In genomic region chr12:117162180-117162579, GRCm38 (mm10) we compare ENCODE assay signal across 20 mouse cellular contexts.
DNase-seq lines count a peak whose midpoint lies in the region; ATAC-seq lines count a peak whose summit lies in the region.
"Had no signal": no experiment of that assay in that cellular context is flagged by ENCODE, and none has a peak within 500 bp of the region (broad histone marks: within the 10 kb centered on the region; RNA-seq: fewer than 3 reads in every experiment).

No protein-coding gene starts in this region.

- no peaks in the 10 kb centered on the region for H3K9me3 ChIP-seq in forebrain, embryonic 16.5 days (ENCODE audit: control insufficient read depth, low read length)
- H3K9me3 ChIP-seq in forebrain, embryonic 10.5 days: no peaks in the 10 kb centered on the region
- H3K9me3 ChIP-seq in midbrain, embryonic 13.5 days: no peaks in the 10 kb centered on the region
- no peaks in the 10 kb centered on the region for H3K9me3 ChIP-seq in midbrain, embryonic 10.5 days (replicated peaks)
- H3K9me3 ChIP-seq: embryonic facial prominence, embryonic 15.5 days; heart, embryonic 10.5 days; hindbrain, embryonic 13.5 days; intestine, embryonic 15.5 days; kidney, embryonic 15.5 days; limb, embryonic 15.5 days; liver, embryonic 15.5 days; neural tube, embryonic 15.5 days had no signal

- H3K9ac ChIP-seq in forebrain, embryonic 16.5 days (replicated peaks; ENCODE audit: low read depth, low read length): no peak overlapping the region
- peak overlapping the region; percentile 25; the same call in 1 of the 2 replicates for H3K9ac ChIP-seq in midbrain, embryonic 13.5 days (replicated peaks)
- H3K9ac ChIP-seq: embryonic facial prominence, embryonic 15.5 days; hindbrain, embryonic 13.5 days; intestine, embryonic 15.5 days; kidney, embryonic 15.5 days; limb, embryonic 15.5 days; liver, embryonic 15.5 days; neural tube, embryonic 15.5 days had no signal

- H3K4me1 ChIP-seq in forebrain, embryonic 16.5 days (replicated peaks; ENCODE audit: control insufficient read depth, insufficient read depth, low read length): peaks cover 55% of the 10 kb centered on the region
- H3K4me1 ChIP-seq in forebrain, embryonic 10.5 days: peaks cover 90% of the 10 kb centered on the region
- peaks cover 97% of the 10 kb centered on the region for H3K4me1 ChIP-seq in midbrain, embryonic 13.5 days (replicated peaks)
- H3K4me1 ChIP-seq in midbrain, embryonic 10.5 days: peaks cover 96% of the 10 kb centered on the region
- H3K4me1 ChIP-seq: liver, embryonic 15.5 days had no signal

- DNase-seq in forebrain, embryonic 10.5 days (ENCODE audit: extremely low spot score, low spot score): no peak
- no peak for DNase-seq in midbrain, embryonic 10.5 days (ENCODE audit: low spot score)
- DNase-seq in mesoderm, embryonic 11.5 days (ENCODE audit: low read depth, low spot score): peak; percentile 34
- no peak for DNase-seq in gastrocnemius, postnatal 36 days
- no peak for DNase-seq in cerebellum, adult 9-11 months
- DNase-seq in urinary bladder, postnatal 36 days (ENCODE audit: low spot score in 2 of 2): no peak
- DNase-seq: adrenal gland, adult 2 months; cerebellum, postnatal 10 days; thymus, postnatal 36 days had no signal

- peaks cover 25% of the 10 kb centered on the region for H3K27me3 ChIP-seq in forebrain, embryonic 16.5 days (replicated peaks; ENCODE audit: control insufficient read depth, insufficient read depth, low read length)
- peaks cover 99% of the 10 kb centered on the region for H3K27me3 ChIP-seq in forebrain, embryonic 10.5 days (ENCODE audit: poor library complexity, severe bottlenecking)
- H3K27me3 ChIP-seq in midbrain, embryonic 13.5 days: no peaks in the 10 kb centered on the region
- H3K27me3 ChIP-seq in midbrain, embryonic 10.5 days (ENCODE audit: low read depth, poor library complexity, severe bottlenecking): peaks cover 37% of the 10 kb centered on the region; the same call in 1 of the 2 replicates

- intact Hi-C loops in gastrocnemius, postnatal 36 days (cut with DNase I): loop anchor here (10.0 kb wide), 1 partner anchor 1243 kb away; no protein-coding TSS in a partner anchor

- 30% methylated on average over 3 of the region's 3 CpGs for WGBS in forebrain, embryonic 16.5 days
- 90% methylated on average over 3 of the region's 3 CpGs for WGBS in forebrain, embryonic 10.5 days
- 50% methylated on average over 3 of the region's 3 CpGs for WGBS in midbrain, embryonic 13.5 days
- WGBS in midbrain, embryonic 10.5 days: 77% methylated on average over 3 of the region's 3 CpGs

- no peak overlapping the region for H3K4me3 ChIP-seq in forebrain, embryonic 16.5 days (replicated peaks; ENCODE audit: low read length)
- H3K4me3 ChIP-seq in forebrain, embryonic 10.5 days: no peak overlapping the region
- no peak overlapping the region for H3K4me3 ChIP-seq in midbrain, embryonic 13.5 days (replicated peaks)
- no peak overlapping the region for H3K4me3 ChIP-seq in midbrain, embryonic 10.5 days
- H3K4me3 ChIP-seq: embryonic facial prominence, embryonic 15.5 days; heart, embryonic 10.5 days; hindbrain, embryonic 13.5 days; intestine, embryonic 15.5 days; kidney, embryonic 15.5 days; limb, embryonic 15.5 days; liver, embryonic 15.5 days; neural tube, embryonic 15.5 days had no signal

- no peaks in the 10 kb centered on the region for H3K36me3 ChIP-seq in forebrain, embryonic 16.5 days (ENCODE audit: control insufficient read depth, insufficient read depth)
- H3K36me3 ChIP-seq in forebrain, embryonic 10.5 days (replicated peaks): peaks cover 72% of the 10 kb centered on the region
- H3K36me3 ChIP-seq in midbrain, embryonic 13.5 days: peaks cover 27% of the 10 kb centered on the region
- H3K36me3 ChIP-seq in midbrain, embryonic 10.5 days: peaks cover 95% of the 10 kb centered on the region
- H3K36me3 ChIP-seq: embryonic facial prominence, embryonic 15.5 days; heart, embryonic 10.5 days; intestine, embryonic 15.5 days; kidney, embryonic 15.5 days; limb, embryonic 15.5 days; liver, embryonic 15.5 days; neural tube, embryonic 15.5 days had no signal

- peak; percentile 26; the same call in 1 of the 2 replicates for ATAC-seq in forebrain, embryonic 16.5 days
- ATAC-seq in midbrain, embryonic 13.5 days: no peak
- ATAC-seq: intestine, embryonic 15.5 days had no signal

- no peak overlapping the region for H3K27ac ChIP-seq in forebrain, embryonic 16.5 days (ENCODE audit: low read length)
- no peak overlapping the region for H3K27ac ChIP-seq in forebrain, embryonic 10.5 days
- peak overlapping the region; percentile 95 for H3K27ac ChIP-seq in midbrain, embryonic 13.5 days
- H3K27ac ChIP-seq in midbrain, embryonic 10.5 days (replicated peaks): no peak overlapping the region
- H3K27ac ChIP-seq: embryonic facial prominence, embryonic 15.5 days; heart, embryonic 10.5 days; hindbrain, embryonic 13.5 days; intestine, embryonic 15.5 days; kidney, embryonic 15.5 days; limb, embryonic 15.5 days; liver, embryonic 15.5 days; macrophage; neural tube, embryonic 15.5 days had no signal

- H3K4me2 ChIP-seq in forebrain, embryonic 16.5 days (ENCODE audit: low read length): no peak overlapping the region
- H3K4me2 ChIP-seq in midbrain, embryonic 13.5 days (replicated peaks): peak overlapping the region; percentile 77
- H3K4me2 ChIP-seq: embryonic facial prominence, embryonic 15.5 days; intestine, embryonic 15.5 days; kidney, embryonic 15.5 days; limb, embryonic 15.5 days; liver, embryonic 15.5 days; neural tube, embryonic 15.5 days had no signal
